Mouse (Mus musculus) lung, postnatal 36 days (tissue): ENCODE results near the gene Cnfn.
"Not testable (repeated sequence)": the region's sequence is repeated elsewhere in the genome, so short reads cannot be mapped to it uniquely, and the experiment has no call there.

Experiments
- DNase-seq: peaks from one replicate; pipeline ENCODE4 v3.0.0; 2022; ENCODE audit warnings: mixed read lengths

Gene Cnfn

GRCm38 (mm10) chr7:25369058-25369749 lies at the start of gene Cnfn:
TSS of gene Cnfn (minus strand) at chr7:25369724.
- DNase-seq: no peak

DNA sequence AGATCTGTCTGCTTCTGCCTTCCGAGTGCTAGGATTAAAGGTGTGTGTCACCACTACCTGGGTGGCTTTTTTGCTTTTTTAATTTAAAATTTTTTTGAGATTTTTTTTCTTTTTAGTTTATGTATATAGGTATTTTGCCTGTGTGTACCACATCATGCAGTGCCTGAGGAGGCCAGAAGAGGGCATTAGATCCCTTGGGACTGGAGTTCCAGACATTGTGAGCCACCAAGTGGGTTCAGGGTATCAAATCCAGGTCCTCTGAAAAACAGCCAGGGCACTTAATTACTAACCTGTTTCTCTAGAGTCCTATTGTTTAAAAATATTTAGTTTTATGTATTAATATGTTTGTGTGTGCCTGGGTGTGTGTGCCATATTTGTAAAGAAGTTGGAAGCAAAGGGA lies 48.1 kb upstream of the Cnfn start:
- peak; percentile 77 for DNase-seq

- DNase-seq: peak; percentile 61
Measured at GRCm38 (mm10) chr7:25412833-25413441, 43.4 kb upstream of the Cnfn start, which contains the start of gene Cxcl17. TSS of gene Cxcl17 (minus strand) at chr7:25412886.

GRCm38 (mm10) chr7:25411861-25412260 lies 42.3 kb upstream of the Cnfn start:
- no peak for DNase-seq

GRCm38 (mm10) chr7:25410969-25411615 lies 41.6 kb upstream of the Cnfn start:
- no peak for DNase-seq

- peak; percentile 82 for DNase-seq
Measured at GRCm38 (mm10) chr7:25409114-25409760, 39.7 kb upstream of the Cnfn start.

GRCm38 (mm10) chr7:25406468-25406867 lies 36.9 kb upstream of the Cnfn start:
- DNase-seq: peak; percentile 53

DNA sequence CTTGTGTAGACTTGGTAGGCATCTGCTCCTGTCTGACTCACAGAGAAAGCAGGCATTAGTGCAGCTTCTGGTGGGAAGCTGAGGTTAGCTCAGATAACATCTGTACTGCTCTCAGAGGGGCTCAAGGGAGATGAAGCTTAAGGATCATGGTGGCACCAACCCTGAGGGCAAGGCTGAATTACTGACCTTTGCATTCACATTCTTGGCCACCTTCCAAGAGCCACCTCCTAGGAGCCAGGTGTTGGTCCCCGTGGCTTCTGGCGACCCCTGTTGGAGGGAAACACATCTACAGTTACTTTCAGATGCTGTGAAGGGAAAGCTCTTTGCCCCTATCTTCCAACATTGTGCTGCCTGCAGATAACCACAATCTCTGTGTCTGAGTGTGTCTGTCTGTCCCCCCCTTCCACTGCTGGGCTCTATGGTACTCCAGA lies 33.2 kb upstream of the Cnfn start:
- peak; percentile 84 for DNase-seq

DNA sequence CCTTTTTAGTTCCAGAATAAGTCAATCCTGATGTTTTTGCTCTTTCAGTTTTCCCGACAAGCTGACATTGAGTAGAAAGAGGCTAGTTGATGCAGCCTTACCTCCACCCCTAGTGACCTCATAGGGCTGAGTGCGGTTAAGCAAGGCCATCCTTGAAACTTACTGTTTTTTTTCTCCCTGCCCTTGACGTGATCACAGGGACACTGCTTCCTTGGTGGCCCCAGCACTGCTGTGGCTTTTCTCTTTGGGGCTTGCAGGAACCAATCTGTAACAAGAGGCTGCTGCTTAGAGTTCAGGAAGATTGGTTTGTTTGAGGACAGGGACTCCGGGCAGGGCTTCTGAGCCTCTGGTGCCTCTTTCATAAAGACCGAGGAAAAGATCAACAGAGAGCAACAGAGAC lies 32.5 kb upstream of the Cnfn start:
- no peak for DNase-seq

- DNase-seq: no peak
Measured at GRCm38 (mm10) chr7:25401551-25401950, 32.0 kb upstream of the Cnfn start.

- not testable (repeated sequence) for DNase-seq
Measured at GRCm38 (mm10) chr7:25399028-25399427, 29.5 kb upstream of the Cnfn start.

DNA sequence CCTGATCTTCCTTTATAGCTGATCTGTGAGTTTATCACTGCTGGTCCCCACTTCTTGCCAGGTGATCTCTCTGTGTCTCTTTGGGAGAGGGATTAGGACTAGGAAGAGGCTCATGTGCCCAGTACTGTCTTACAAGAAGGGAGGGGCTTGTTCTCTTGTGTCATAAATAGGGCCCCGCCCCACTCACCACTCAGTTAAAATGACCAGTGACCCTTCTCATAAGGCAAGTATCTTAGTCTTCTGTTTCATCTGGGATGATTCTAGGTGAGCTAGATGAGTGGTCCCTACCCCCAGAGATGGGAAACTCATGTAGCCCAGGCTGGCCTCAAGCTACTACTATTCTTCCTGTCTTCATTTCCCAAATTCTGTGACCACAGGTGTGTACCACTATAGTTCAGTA lies 29.1 kb upstream of the Cnfn start, which contains the start of gene Lipe:
TSS of gene Lipe (minus strand) at position 101 of the 400 bp plus-strand sequence.
- DNase-seq: no peak

DNA sequence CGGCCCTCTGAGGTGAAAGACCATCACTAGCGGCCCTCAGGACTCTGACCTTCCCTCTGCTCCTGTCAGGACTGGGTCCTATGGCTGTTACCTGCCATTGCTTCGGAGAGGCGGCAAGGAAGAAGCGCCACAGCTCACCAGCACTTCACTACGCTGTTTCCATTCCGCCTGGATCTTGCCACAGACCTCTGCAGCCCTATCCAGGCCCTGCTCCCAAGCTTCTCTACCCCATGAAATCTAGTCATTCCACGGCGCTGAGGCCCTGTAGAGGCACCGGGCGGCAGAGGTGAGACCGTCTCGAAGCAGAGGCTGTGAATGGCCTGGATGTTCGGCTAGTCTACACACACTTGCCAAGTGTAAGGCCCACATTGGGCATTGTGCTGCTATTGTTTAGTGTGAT lies 27.1 kb upstream of the Cnfn start:
- DNase-seq: no peak

DNA sequence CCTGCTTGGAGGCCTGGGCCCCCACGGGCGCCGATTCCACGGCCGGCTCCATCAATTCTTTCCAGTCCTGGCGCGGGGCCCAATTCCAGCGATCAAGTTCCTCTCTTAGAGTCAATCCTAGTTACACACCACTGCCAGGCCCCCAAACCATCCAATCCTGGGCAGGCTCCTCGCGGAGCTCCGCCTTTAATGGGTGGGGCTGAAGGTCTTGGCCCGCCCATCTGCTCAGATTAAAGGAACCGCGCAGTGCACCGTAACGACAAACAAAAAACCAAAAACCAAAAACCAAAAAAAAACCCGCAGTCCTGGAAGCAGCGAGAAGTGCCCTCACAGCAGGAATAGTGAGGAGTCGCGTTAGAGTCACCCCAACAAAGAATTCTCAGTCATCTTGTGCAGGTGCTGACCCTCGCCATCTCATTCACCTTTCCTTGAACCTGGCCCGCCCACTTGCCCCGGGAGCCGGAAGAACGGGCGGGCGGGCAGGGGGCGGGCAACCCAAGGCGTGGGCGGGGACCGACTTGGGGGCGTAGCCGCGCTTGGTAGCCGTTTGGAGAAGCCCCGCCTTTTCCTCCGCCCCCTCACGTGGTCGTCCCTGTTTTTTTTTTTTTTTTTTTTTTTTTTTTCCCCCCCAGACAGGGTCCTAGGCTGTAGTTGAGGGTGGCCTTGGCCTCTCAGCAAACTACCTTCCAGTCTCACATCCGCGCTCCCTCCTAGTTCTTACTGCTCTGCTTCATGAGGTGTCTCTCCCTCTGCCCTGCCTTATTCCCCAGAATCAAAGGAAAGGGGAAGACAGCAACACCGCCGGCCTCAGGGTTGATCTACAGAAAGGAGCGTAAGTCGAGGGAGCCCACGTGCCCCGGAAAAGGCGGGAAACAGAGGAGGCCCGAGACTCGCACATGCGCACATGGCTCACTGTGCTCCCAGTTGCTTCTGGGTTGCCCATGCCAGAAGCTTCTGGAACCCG lies 26.3 kb upstream of the Cnfn start:
- peak; percentile 98 for DNase-seq

DNA sequence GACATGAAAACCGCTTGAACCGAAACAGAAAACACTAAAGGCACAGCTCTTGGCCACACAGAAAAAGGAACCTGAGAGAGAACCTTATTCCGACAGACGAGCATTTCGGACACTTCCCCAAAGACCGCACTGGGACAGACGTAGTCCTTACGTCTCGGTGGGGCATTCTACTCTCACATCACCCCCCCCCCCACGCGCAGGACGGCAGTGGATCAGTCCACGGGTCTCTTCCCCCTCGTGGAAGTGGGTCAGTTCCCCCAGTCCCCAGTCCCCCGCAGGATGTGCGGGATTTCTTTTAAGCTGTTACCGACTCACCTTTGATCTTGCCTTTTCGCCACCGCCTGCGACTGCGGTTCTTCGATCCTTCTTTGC lies 25.6 kb upstream of the Cnfn start:
- peak; percentile 49 for DNase-seq

DNA sequence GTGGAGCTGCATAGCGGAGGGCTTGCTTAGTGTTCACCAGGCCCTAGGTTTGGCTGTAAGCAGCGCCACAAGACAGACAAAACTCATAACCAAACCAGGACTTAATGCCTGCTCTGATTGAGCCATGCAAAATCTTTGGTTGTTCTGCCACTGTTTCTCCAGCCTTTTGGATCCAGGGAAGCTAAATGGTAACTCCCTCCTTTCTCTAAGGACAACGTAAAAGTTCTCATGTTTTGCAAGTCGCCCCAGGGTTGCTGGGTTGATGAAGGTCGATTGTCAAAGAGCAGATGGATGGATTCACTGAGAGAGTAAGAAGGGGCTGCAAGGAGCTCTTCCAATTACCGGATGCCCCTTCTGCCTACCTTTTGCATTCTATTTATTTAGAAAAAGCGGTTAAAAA lies 25.2 kb upstream of the Cnfn start:
- no peak for DNase-seq

- no peak for DNase-seq
Measured at GRCm38 (mm10) chr7:25393451-25394210, 24.1 kb upstream of the Cnfn start.

GRCm38 (mm10) chr7:25392851-25393250 lies 23.3 kb upstream of the Cnfn start:
- DNase-seq: no peak

- DNase-seq: no peak
Measured at GRCm38 (mm10) chr7:25391856-25392453, 22.4 kb upstream of the Cnfn start.

DNA sequence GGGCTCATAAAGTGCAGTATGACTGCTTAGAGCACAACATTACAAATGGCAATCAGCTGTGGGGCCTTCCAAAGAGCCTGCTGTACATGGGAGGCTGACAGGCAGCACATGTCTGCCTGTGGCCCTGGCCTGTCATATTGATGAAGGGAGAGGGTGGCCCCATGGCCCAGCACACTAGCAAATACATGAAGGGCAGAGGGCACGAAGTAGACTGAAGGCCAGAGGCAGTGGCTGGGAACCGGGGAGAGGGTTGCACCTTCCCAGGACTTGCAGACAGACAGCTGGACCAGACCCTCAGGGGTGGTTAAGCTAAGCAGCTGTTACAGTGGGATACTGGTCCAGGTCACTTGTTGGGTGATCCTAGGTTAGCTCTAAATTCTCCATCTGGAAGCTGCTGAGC lies 21.5 kb upstream of the Cnfn start:
- DNase-seq: no peak
